Mouse (Mus musculus) C2C12 (cell line): ENCODE data around the gene Mrrf.

Source experiments
- FOSL1 ChIP-seq: IDR thresholded peaks from one replicate; pipeline ENCODE4 v1.8.0; 2011; ENCODE audit warnings: mild to moderate bottlenecking, low read length; ENCODE audit not compliant: poor library complexity, insufficient read depth, severe bottlenecking
- USF1 ChIP-seq: IDR thresholded peaks from one replicate; pipeline ENCODE4 v1.6.1; 2011; ENCODE audit warnings: low read depth, mild to moderate bottlenecking, control low read depth, moderate library complexity

DNA sequence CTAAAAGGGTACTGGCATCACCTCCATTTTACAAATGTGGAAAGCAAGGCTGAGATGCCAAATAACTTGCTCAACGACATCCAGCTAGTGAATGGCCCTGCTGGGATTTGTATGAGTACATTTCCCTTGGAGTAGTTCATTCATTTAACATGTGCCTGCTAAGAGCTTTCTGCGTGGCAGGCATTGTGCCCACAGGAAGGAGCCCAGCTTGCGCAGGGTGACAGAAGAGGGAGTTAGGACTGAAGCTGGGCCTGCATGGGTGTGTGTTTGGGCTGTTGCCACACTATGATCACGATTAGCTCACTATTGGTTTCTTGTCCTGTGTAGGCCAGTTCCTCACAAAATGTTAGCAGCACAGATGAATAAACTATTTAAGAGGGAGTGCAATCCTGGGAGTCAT is 84.7 kb downstream of the Mrrf start:
- no peak for TF ChIP-seq FOSL1
- no peak for TF ChIP-seq USF1
